Mouse (Mus musculus): ENCODE results near the gene Ctu1. TPM values are rescaled to one million over a fixed set of nuclear protein-coding genes. Genes with fewer than 3 reads are reported as not detected.

Ctu1 gene
- total and polyA plus RNA-seq, 2 experiments from 2014 or later: 3.9 to 7.9 TPM

- no peak overlapping the region for H3K27ac ChIP-seq (ENCODE audit: low read depth)
- H3K36me3 ChIP-seq (replicated peaks; ENCODE audit: control insufficient read depth, insufficient read depth, low read length): no peaks in the 10 kb centered on the region
- no peaks in the 10 kb centered on the region for H3K27me3 ChIP-seq (ENCODE audit: control insufficient read depth, insufficient read depth, low read length)
- no peak overlapping the region for H3K4me2 ChIP-seq (ENCODE audit: low read depth, low read length)
- H3K4me1 ChIP-seq (ENCODE audit: control insufficient read depth, insufficient read depth): no peaks in the 10 kb centered on the region
- H3K4me3 ChIP-seq (ENCODE audit: low read depth, low read length): no peak overlapping the region
- DNase-seq (ENCODE audit: low spot score): no peak
- no peaks in the 10 kb centered on the region for H3K9me3 ChIP-seq (replicated peaks; ENCODE audit: control insufficient read depth, low read length)
- H3K9ac ChIP-seq (replicated peaks; ENCODE audit: low read depth, low read length): no peak overlapping the region
- 78% methylated on average over 4 of the region's 4 CpGs for WGBS
- ATAC-seq (ENCODE audit: insufficient read depth, low read depth): no peak
- no peak for TF ChIP-seq EP300 (IDR thresholded peaks at IDR 0.05; ENCODE audit: low read depth)
- TF ChIP-seq CTCF (IDR thresholded peaks at IDR 0.05; ENCODE audit: low read depth): no peak
Observed at GRCm38 (mm10) chr7:43633940-43634339, 37.9 kb upstream of the Ctu1 start.

- Histone ChIP-seq H3K4me1 (ENCODE audit: control insufficient read depth, insufficient read depth) (no peaks in the 10 kb centered on the region), H3K4me2 (ENCODE audit: low read depth, low read length) (no peak within 1 kb of the TSS), H3K27me3 (ENCODE audit: control insufficient read depth, insufficient read depth, low read length) (no peaks in the 10 kb centered on the region), H3K4me3 (ENCODE audit: low read depth, low read length) (no peak within 1 kb of the TSS), H3K9me3 (replicated peaks; ENCODE audit: control insufficient read depth, low read length) (no peaks in the 10 kb centered on the region), H3K36me3 (replicated peaks; ENCODE audit: control insufficient read depth, insufficient read depth, low read length) (no peaks in the 10 kb centered on the region), H3K27ac (ENCODE audit: low read depth) (no peak within 1 kb of the TSS), H3K9ac (replicated peaks; ENCODE audit: low read depth, low read length) (no peak within 1 kb of the TSS)
- TF ChIP-seq CTCF (IDR thresholded peaks at IDR 0.05; ENCODE audit: low read depth) (no peak), EP300 (IDR thresholded peaks at IDR 0.05; ENCODE audit: low read depth) (no peak)
- DNase-seq (ENCODE audit: low spot score) (no peak), ATAC-seq (ENCODE audit: insufficient read depth, low read depth) (no peak)
- WGBS: 40% methylated on average over 6 of the region's 6 CpGs
Observed at GRCm38 (mm10) chr7:43634500-43634899, 37.3 kb upstream of the Ctu1 start, which contains the start of gene Ceacam18. Gene Ceacam18 (plus strand): TSS chr7:43634707.

- Histone ChIP-seq H3K27ac (ENCODE audit: low read depth) (no peak overlapping the region), H3K4me1 (ENCODE audit: control insufficient read depth, insufficient read depth) (no peaks in the 10 kb centered on the region), H3K9ac (replicated peaks; ENCODE audit: low read depth, low read length) (no peak overlapping the region), H3K4me3 (ENCODE audit: low read depth, low read length) (no peak overlapping the region), H3K4me2 (ENCODE audit: low read depth, low read length) (no peak overlapping the region), H3K9me3 (replicated peaks; ENCODE audit: control insufficient read depth, low read length) (no peaks in the 10 kb centered on the region), H3K36me3 (replicated peaks; ENCODE audit: control insufficient read depth, insufficient read depth, low read length) (no peaks in the 10 kb centered on the region), H3K27me3 (ENCODE audit: control insufficient read depth, insufficient read depth, low read length) (no peaks in the 10 kb centered on the region)
- DNase-seq (ENCODE audit: low spot score): no peak
- WGBS: 47% methylated on average over 2 of the region's 2 CpGs
- no peak for TF ChIP-seq CTCF (IDR thresholded peaks at IDR 0.05; ENCODE audit: low read depth)
- no peak for TF ChIP-seq EP300 (IDR thresholded peaks at IDR 0.05; ENCODE audit: low read depth)
- ATAC-seq (ENCODE audit: insufficient read depth, low read depth): no peak
Observed at GRCm38 (mm10) chr7:43636194-43636593, 35.6 kb upstream of the Ctu1 start.

GRCm38 (mm10) chr7:43637118-43637517, 34.7 kb upstream of the Ctu1 start:
- ATAC-seq (ENCODE audit: insufficient read depth, low read depth): no peak
- 74% methylated on average over 1 of the region's 1 CpGs for WGBS
- no peak for TF ChIP-seq EP300 (IDR thresholded peaks at IDR 0.05; ENCODE audit: low read depth)
- TF ChIP-seq CTCF (IDR thresholded peaks at IDR 0.05; ENCODE audit: low read depth): no peak

GRCm38 (mm10) chr7:43642587-43642986, 29.2 kb upstream of the Ctu1 start:
- TF ChIP-seq CTCF (IDR thresholded peaks at IDR 0.05; ENCODE audit: low read depth) (no peak), EP300 (IDR thresholded peaks at IDR 0.05; ENCODE audit: low read depth) (no peak)
- H3K4me1 ChIP-seq (ENCODE audit: control insufficient read depth, insufficient read depth): no peaks in the 10 kb centered on the region
- no peaks in the 10 kb centered on the region for H3K9me3 ChIP-seq (replicated peaks; ENCODE audit: control insufficient read depth, low read length)
- 63% methylated on average over 5 of the region's 5 CpGs for WGBS
- H3K9ac ChIP-seq (replicated peaks; ENCODE audit: low read depth, low read length): no peak overlapping the region
- DNase-seq (ENCODE audit: low spot score): no peak
- H3K4me2 ChIP-seq (ENCODE audit: low read depth, low read length): no peak overlapping the region
- no peaks in the 10 kb centered on the region for H3K27me3 ChIP-seq (ENCODE audit: control insufficient read depth, insufficient read depth, low read length)
- H3K27ac ChIP-seq (ENCODE audit: low read depth): no peak overlapping the region
- no peak for ATAC-seq (ENCODE audit: insufficient read depth, low read depth)
- no peak overlapping the region for H3K4me3 ChIP-seq (ENCODE audit: low read depth, low read length)
- no peaks in the 10 kb centered on the region for H3K36me3 ChIP-seq (replicated peaks; ENCODE audit: control insufficient read depth, insufficient read depth, low read length)

More at GRCm38 (mm10) chr7:43637118-43637517, 34.7 kb upstream of the Ctu1 start:
- no peak overlapping the region for H3K4me2 ChIP-seq (ENCODE audit: low read depth, low read length)
- no peaks in the 10 kb centered on the region for H3K9me3 ChIP-seq (replicated peaks; ENCODE audit: control insufficient read depth, low read length)
- H3K4me1 ChIP-seq (ENCODE audit: control insufficient read depth, insufficient read depth): no peaks in the 10 kb centered on the region
- no peaks in the 10 kb centered on the region for H3K27me3 ChIP-seq (ENCODE audit: control insufficient read depth, insufficient read depth, low read length)
- H3K4me3 ChIP-seq (ENCODE audit: low read depth, low read length): no peak overlapping the region
- no peaks in the 10 kb centered on the region for H3K36me3 ChIP-seq (replicated peaks; ENCODE audit: control insufficient read depth, insufficient read depth, low read length)
- no peak overlapping the region for H3K9ac ChIP-seq (replicated peaks; ENCODE audit: low read depth, low read length)
- no peak overlapping the region for H3K27ac ChIP-seq (ENCODE audit: low read depth)
- DNase-seq (ENCODE audit: low spot score): no peak

- Histone ChIP-seq H3K27ac (ENCODE audit: low read depth) (no peak overlapping the region), H3K4me1 (ENCODE audit: control insufficient read depth, insufficient read depth) (no peaks in the 10 kb centered on the region), H3K27me3 (ENCODE audit: control insufficient read depth, insufficient read depth, low read length) (no peaks in the 10 kb centered on the region), H3K4me3 (ENCODE audit: low read depth, low read length) (no peak overlapping the region), H3K9ac (replicated peaks; ENCODE audit: low read depth, low read length) (no peak overlapping the region), H3K4me2 (ENCODE audit: low read depth, low read length) (no peak overlapping the region), H3K9me3 (replicated peaks; ENCODE audit: control insufficient read depth, low read length) (no peaks in the 10 kb centered on the region), H3K36me3 (replicated peaks; ENCODE audit: control insufficient read depth, insufficient read depth, low read length) (no peaks in the 10 kb centered on the region)
- DNase-seq (ENCODE audit: low spot score) (no peak), ATAC-seq (ENCODE audit: insufficient read depth, low read depth) (no peak)
- 66% methylated on average over 17 of the region's 17 CpGs for WGBS
- no peak for TF ChIP-seq CTCF (IDR thresholded peaks at IDR 0.05; ENCODE audit: low read depth)
- TF ChIP-seq EP300 (IDR thresholded peaks at IDR 0.05; ENCODE audit: low read depth): no peak
Observed at GRCm38 (mm10) chr7:43643046-43643652, 28.7 kb upstream of the Ctu1 start.
